Mouse (Mus musculus): ENCODE results near the gene Ccdc146.

The Ccdc146 gene

GRCm38 (mm10) chr5:21388855-21389254 is 35.6 kb downstream of the Ccdc146 start:
- ATAC-seq (ENCODE audit: insufficient number of reproducible peaks, low FRiP score, low TSS enrichment): no peak

GRCm38 (mm10) chr5:21387340-21387739 is 37.1 kb downstream of the Ccdc146 start:
- ATAC-seq (ENCODE audit: insufficient number of reproducible peaks, low FRiP score, low TSS enrichment): no peak

GRCm38 (mm10) chr5:21386432-21386831 is 38.0 kb downstream of the Ccdc146 start:
- no peak for ATAC-seq (ENCODE audit: insufficient number of reproducible peaks, low FRiP score, low TSS enrichment)

GRCm38 (mm10) chr5:21384976-21385375 is 39.5 kb downstream of the Ccdc146 start:
- ATAC-seq (ENCODE audit: insufficient number of reproducible peaks, low FRiP score, low TSS enrichment): no peak

- ATAC-seq (ENCODE audit: insufficient number of reproducible peaks, low FRiP score, low TSS enrichment): no peak
Observed at GRCm38 (mm10) chr5:21384252-21384960, 40.1 kb downstream of the Ccdc146 start.

GRCm38 (mm10) chr5:21383392-21384251 is 40.9 kb downstream of the Ccdc146 start:
- no peak for ATAC-seq (ENCODE audit: insufficient number of reproducible peaks, low FRiP score, low TSS enrichment)

- ATAC-seq (ENCODE audit: insufficient number of reproducible peaks, low FRiP score, low TSS enrichment): no peak
Observed at GRCm38 (mm10) chr5:21382678-21383077, 41.8 kb downstream of the Ccdc146 start.

GRCm38 (mm10) chr5:21381986-21382385 is 42.5 kb downstream of the Ccdc146 start:
- ATAC-seq (ENCODE audit: insufficient number of reproducible peaks, low FRiP score, low TSS enrichment): no peak

GRCm38 (mm10) chr5:21378397-21378796 is 46.1 kb downstream of the Ccdc146 start:
- no peak for ATAC-seq (ENCODE audit: insufficient number of reproducible peaks, low FRiP score, low TSS enrichment)

GRCm38 (mm10) chr5:21376935-21377334 is 47.5 kb downstream of the Ccdc146 start:
- ATAC-seq (ENCODE audit: insufficient number of reproducible peaks, low FRiP score, low TSS enrichment): no peak

GRCm38 (mm10) chr5:21373180-21373518 is 51.3 kb downstream of the Ccdc146 start:
- ATAC-seq (ENCODE audit: insufficient number of reproducible peaks, low FRiP score, low TSS enrichment): 0 out of 2 replicates have a peak, but pooled peaks have one; percentile 10

- ATAC-seq (ENCODE audit: insufficient number of reproducible peaks, low FRiP score, low TSS enrichment): peak; percentile 62
Observed at GRCm38 (mm10) chr5:21372493-21373179, 51.8 kb downstream of the Ccdc146 start, which contains the start of gene Fgl2. TSS of gene Fgl2 (plus strand) at chr5:21372642.

- no peak for ATAC-seq (ENCODE audit: insufficient number of reproducible peaks, low FRiP score, low TSS enrichment)
Observed at GRCm38 (mm10) chr5:21371920-21372319, 52.6 kb downstream of the Ccdc146 start.

- ATAC-seq (ENCODE audit: insufficient number of reproducible peaks, low FRiP score, low TSS enrichment): no peak
Observed at GRCm38 (mm10) chr5:21370218-21370947, 54.1 kb downstream of the Ccdc146 start.

- no peak for ATAC-seq (ENCODE audit: insufficient number of reproducible peaks, low FRiP score, low TSS enrichment)
Observed at GRCm38 (mm10) chr5:21367514-21367913, 57.0 kb downstream of the Ccdc146 start.

GRCm38 (mm10) chr5:21366338-21367053 is 58.0 kb downstream of the Ccdc146 start:
- no peak for ATAC-seq (ENCODE audit: insufficient number of reproducible peaks, low FRiP score, low TSS enrichment)

GRCm38 (mm10) chr5:21363343-21363742 is 61.1 kb downstream of the Ccdc146 start:
- ATAC-seq (ENCODE audit: insufficient number of reproducible peaks, low FRiP score, low TSS enrichment): no peak

GRCm38 (mm10) chr5:21358648-21359047 is 65.8 kb downstream of the Ccdc146 start:
- ATAC-seq (ENCODE audit: insufficient number of reproducible peaks, low FRiP score, low TSS enrichment): no peak

- ATAC-seq (ENCODE audit: insufficient number of reproducible peaks, low FRiP score, low TSS enrichment): no peak
Observed at GRCm38 (mm10) chr5:21351678-21352077, 72.8 kb downstream of the Ccdc146 start.

- ATAC-seq (ENCODE audit: insufficient number of reproducible peaks, low FRiP score, low TSS enrichment): no peak
Observed at GRCm38 (mm10) chr5:21348366-21348765, 76.1 kb downstream of the Ccdc146 start.

All from cerebellum, adult (tissue).